Mouse (Mus musculus) mesoderm, embryonic 11.5 days (tissue): ENCODE data around the gene Fam222b.

ENCODE experiments used
- DNase-seq: peaks from one replicate; pipeline ENCODE4 v3.0.0-alpha.2; 2012; ENCODE audit warnings: low read depth, low spot score

Fam222b gene

GRCm38 (mm10) chr11:78164604-78164923, 70.1 kb downstream of the Fam222b start:
- no peak for DNase-seq

- DNase-seq: peak; percentile 91
Observed at GRCm38 (mm10) chr11:78164924-78165760, 70.7 kb downstream of the Fam222b start, which contains the start of gene Traf4. TSS of gene Traf4 (minus strand) at chr11:78165589.

- no peak for DNase-seq
Observed at GRCm38 (mm10) chr11:78165761-78166109, 71.3 kb downstream of the Fam222b start.

GRCm38 (mm10) chr11:78166161-78166560, 71.7 kb downstream of the Fam222b start:
- no peak for DNase-seq

GRCm38 (mm10) chr11:78166640-78167039, 72.2 kb downstream of the Fam222b start:
- DNase-seq: no peak

- no peak for DNase-seq
Observed at GRCm38 (mm10) chr11:78167257-78167959, 72.9 kb downstream of the Fam222b start.

- DNase-seq: no peak
Observed at GRCm38 (mm10) chr11:78168541-78169468, 74.3 kb downstream of the Fam222b start.

- no peak for DNase-seq
Observed at GRCm38 (mm10) chr11:78170306-78170705, 75.8 kb downstream of the Fam222b start.

- no peak for DNase-seq
Observed at GRCm38 (mm10) chr11:78171328-78171727, 76.9 kb downstream of the Fam222b start.

- DNase-seq: no peak
Observed at GRCm38 (mm10) chr11:78172034-78172747, 77.7 kb downstream of the Fam222b start.

GRCm38 (mm10) chr11:78172748-78173383, 78.4 kb downstream of the Fam222b start:
- DNase-seq: no peak

GRCm38 (mm10) chr11:78174506-78174905, 80.0 kb downstream of the Fam222b start:
- DNase-seq: no peak

- DNase-seq: no peak
Observed at GRCm38 (mm10) chr11:78175771-78176401, 81.4 kb downstream of the Fam222b start.

- DNase-seq: peak; percentile 91
Observed at GRCm38 (mm10) chr11:78176402-78176862, 82.0 kb downstream of the Fam222b start, which contains the start of the genes Nek8 and Tlcd1. TSS of gene Nek8 (minus strand) at chr11:78176675. TSS of gene Tlcd1 (plus strand) at chr11:78176711.

- no peak for DNase-seq
Observed at GRCm38 (mm10) chr11:78176905-78177331, 82.5 kb downstream of the Fam222b start.

- DNase-seq: peak; percentile 50
Observed at GRCm38 (mm10) chr11:78177437-78177836, 83.0 kb downstream of the Fam222b start.

GRCm38 (mm10) chr11:78177903-78178858, 83.7 kb downstream of the Fam222b start:
- DNase-seq: peak; percentile 97

- DNase-seq: peak; percentile 65
Observed at GRCm38 (mm10) chr11:78178859-78179437, 84.5 kb downstream of the Fam222b start.
